Mouse (Mus musculus) left cerebral cortex, adult 6 months (tissue): ENCODE results near the gene Pnmal2. TPM values are rescaled to one million over a fixed set of nuclear protein-coding genes. Genes with fewer than 3 reads are reported as not detected.

Experiments
- long read RNA-seq, 2 experiments: library from polyadenylated mRNA; unstranded; transcript quantifications; one replicate each; pipeline ENCODE4 v2.0.0; 2019 to 2020
- polyA plus RNA-seq: library from polyadenylated mRNA; unstranded; fragments of <200 nt; fragmentation: Nextera tagmentation; gene quantifications from 2 replicates; pipeline ENCODE4 v1.2.3, GENCODE M21; 2021

The Pnmal2 gene
- 78.1 and 86.9 TPM in 2 replicates for polyA plus RNA-seq
- long read RNA-seq, experiment 1, full-length matches to known transcripts, result 226 of 226 reads
- long read RNA-seq, experiment 1, partial matches to known transcripts, result 0 of 226 reads
- long read RNA-seq, experiment 1, other reads (novel, unspliced or antisense), result 0 of 226 reads
- long read RNA-seq, experiment 2, full-length matches to known transcripts, result 343 of 343 reads
- long read RNA-seq, experiment 2, partial matches to known transcripts, result 0 of 343 reads
- long read RNA-seq, experiment 2, other reads (novel, unspliced or antisense), result 0 of 343 reads

GRCm38 (mm10) chr7:16944061-16944807, at the start of gene Pnmal2:
Gene Pnmal2 (plus strand): TSS chr7:16944682.

GRCm38 (mm10) chr7:16906281-16906680, 38.2 kb upstream of the Pnmal2 start, which contains the start of gene Ptgir:
Gene Ptgir (plus strand): TSS chr7:16906490.

GRCm38 (mm10) chr7:16924037-16924834, 20.2 kb upstream of the Pnmal2 start, which contains the start of gene Calm3:
Gene Calm3 (minus strand): TSS chr7:16924114.

GRCm38 (mm10) chr7:16959539-16960187, 15.2 kb downstream of the Pnmal2 start, which contains the start of gene Pnmal1:
Gene Pnmal1 (plus strand): TSS chr7:16959679.

GRCm38 (mm10) chr7:16982859-16983568, 38.5 kb downstream of the Pnmal2 start, which contains the start of gene Gm42372:
Gene Gm42372 (plus strand): TSS chr7:16983086.

GRCm38 (mm10) chr7:16992451-16992807, 47.9 kb downstream of the Pnmal2 start, which contains the start of gene Ccdc8:
Gene Ccdc8 (plus strand): TSS chr7:16992708.

Other genes starting within 250 kb of the Pnmal2 start
- gene Ceacam9, start 222.8 kb upstream of the Pnmal2 start, polyA plus RNA-seq, result 0.23 and 0.48 TPM in 2 replicates
- 462 and 560 TPM in 2 replicates for gene Ap2s1, start 206.3 kb upstream of the Pnmal2 start, polyA plus RNA-seq
- gene Slc1a5, start 163.3 kb upstream of the Pnmal2 start, polyA plus RNA-seq, result 0.74 and 1.7 TPM in 2 replicates
- gene Strn4, start 128.8 kb upstream of the Pnmal2 start, polyA plus RNA-seq, result 39.6 and 117 TPM in 2 replicates
- gene Fkrp, start 128.0 kb upstream of the Pnmal2 start, polyA plus RNA-seq, result 22.6 and 23.2 TPM in 2 replicates
- 0.92 and 1.4 TPM in 2 replicates for gene Prkd2, start 101.8 kb upstream of the Pnmal2 start, polyA plus RNA-seq
- 11.7 and 14.8 TPM in 2 replicates for gene Dact3, start 69.4 kb upstream of the Pnmal2 start, polyA plus RNA-seq
- 4.2 and 7.8 TPM in 2 replicates for gene Gng8, start 52.9 kb upstream of the Pnmal2 start, polyA plus RNA-seq
- gene Ptgir, start 38.2 kb upstream of the Pnmal2 start, polyA plus RNA-seq, result not detected in 2 replicates
- gene Calm3, start 20.6 kb upstream of the Pnmal2 start, polyA plus RNA-seq, result 463 and 548 TPM in 2 replicates
- 54.7 and 66.6 TPM in 2 replicates for gene Pnmal1, start 15.0 kb downstream of the Pnmal2 start, polyA plus RNA-seq
- gene Gm42372, start 38.4 kb downstream of the Pnmal2 start, polyA plus RNA-seq, result 12.2 and 12.7 TPM in 2 replicates
- gene Ccdc8, start 48.0 kb downstream of the Pnmal2 start, polyA plus RNA-seq, result 0.26 and 0.40 TPM in 2 replicates
- 143 and 174 TPM in 2 replicates for gene Ppp5c, start 83.2 kb downstream of the Pnmal2 start, polyA plus RNA-seq
- 0.82 and 1.1 TPM in 2 replicates for gene Hif3a, start 117.7 kb downstream of the Pnmal2 start, polyA plus RNA-seq
- 2.7 and 3.6 TPM in 2 replicates for gene Psg16, start 129.4 kb downstream of the Pnmal2 start, polyA plus RNA-seq
- gene Ceacam3, start 205.6 kb downstream of the Pnmal2 start, polyA plus RNA-seq, result not detected in 2 replicates